Mouse (Mus musculus): ENCODE measurements at regions not wholly inside any gene's neighbourhood (a gene's known extent, or its start where the extent isn't known, plus 50 kb on each side); places are given as distances from the start of the nearest gene placed in this dataset.
"Not testable (repeated sequence)": the region's sequence is repeated elsewhere in the genome, so short reads cannot be mapped to it uniquely, and the experiment has no call there.

GRCm38 (mm10) chr12:114544931-114545330, 1001.2 kb downstream of the Adam6a start:
- TF ChIP-seq POLR2A, CTCF (IDR thresholded peaks at IDR 0.05; ENCODE audit: insufficient read depth, low read depth, low read length): not testable (repeated sequence)

Measured in olfactory bulb, adult 2 months (tissue).